Mouse (Mus musculus) layer of hippocampus, adult 18-20 months (tissue): Measurements from ENCODE around the gene Hoxd1. TPM values are rescaled to one million over a fixed set of nuclear protein-coding genes. Genes with fewer than 3 reads are reported as not detected.

Source experiments
- DNase-seq, 2 experiments: peaks; one replicate each; pipeline ENCODE4 v3.0.0; 2022; ENCODE audit warnings: low spot score in 2 of 2
- total RNA-seq, 2 experiments: library from RNA; stranded (reverse); gene quantifications; 2 replicates each; pipeline ENCODE4 v1.2.3; 2021

The Hoxd1 gene
- total RNA-seq, 2 experiments from 2014 or later: 0.17 TPM; not detected in 1

GRCm38 (mm10) chr2:74747661-74748141 is 15.1 kb upstream of the Hoxd1 start:
- DNase-seq: no peak

DNA sequence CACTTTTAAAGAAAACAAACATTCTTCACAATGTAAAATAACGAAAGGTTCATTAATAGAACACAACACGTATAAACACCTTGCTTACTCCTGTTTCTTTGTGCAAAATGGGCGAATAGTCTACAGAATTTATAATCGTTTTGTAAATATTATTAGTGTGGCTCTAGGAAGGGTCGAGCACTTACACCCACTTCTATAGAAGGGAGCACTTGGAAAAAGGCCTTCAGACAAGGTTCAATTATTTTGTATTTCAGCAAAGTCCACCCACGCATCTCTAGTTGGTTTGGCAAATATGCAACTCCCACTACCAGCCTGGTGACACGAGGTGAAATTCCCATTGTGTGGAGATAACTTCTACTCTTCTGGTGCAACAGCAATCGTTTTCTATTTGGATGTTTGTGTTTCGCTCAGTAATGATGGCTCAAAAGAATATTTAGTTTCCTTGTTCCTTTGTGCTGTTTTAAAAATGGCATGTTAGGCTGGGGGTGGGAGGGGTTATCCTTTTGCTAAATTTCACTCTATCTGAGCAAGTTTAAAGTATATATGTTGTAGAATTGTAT is 14.3 kb upstream of the Hoxd1 start:
- no peak for DNase-seq

- no peak for DNase-seq
Observed at GRCm38 (mm10) chr2:74749337-74750121, 13.3 kb upstream of the Hoxd1 start.

- DNase-seq: no peak
Observed at GRCm38 (mm10) chr2:74750731-74751250, 12.0 kb upstream of the Hoxd1 start.

DNA sequence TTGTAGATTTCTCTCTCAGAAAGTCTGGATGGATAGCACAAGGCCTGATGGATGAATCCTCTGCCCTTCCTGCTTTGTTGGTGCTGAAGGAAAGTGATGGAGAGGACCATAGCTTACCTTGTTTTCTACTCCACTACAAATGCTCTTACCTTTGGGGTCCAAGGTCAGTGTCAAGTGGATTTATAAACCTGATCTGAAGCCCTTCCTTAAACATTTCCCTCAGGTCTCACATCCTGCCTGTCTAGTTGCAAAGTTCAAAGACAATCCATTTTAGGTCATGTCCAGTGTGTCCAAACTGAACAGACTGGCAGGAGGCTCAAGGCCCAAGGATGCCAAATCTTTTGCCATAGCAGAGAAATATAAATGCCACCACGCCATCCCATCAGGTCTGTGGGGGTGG is 10.9 kb upstream of the Hoxd1 start:
- no peak for DNase-seq

DNA sequence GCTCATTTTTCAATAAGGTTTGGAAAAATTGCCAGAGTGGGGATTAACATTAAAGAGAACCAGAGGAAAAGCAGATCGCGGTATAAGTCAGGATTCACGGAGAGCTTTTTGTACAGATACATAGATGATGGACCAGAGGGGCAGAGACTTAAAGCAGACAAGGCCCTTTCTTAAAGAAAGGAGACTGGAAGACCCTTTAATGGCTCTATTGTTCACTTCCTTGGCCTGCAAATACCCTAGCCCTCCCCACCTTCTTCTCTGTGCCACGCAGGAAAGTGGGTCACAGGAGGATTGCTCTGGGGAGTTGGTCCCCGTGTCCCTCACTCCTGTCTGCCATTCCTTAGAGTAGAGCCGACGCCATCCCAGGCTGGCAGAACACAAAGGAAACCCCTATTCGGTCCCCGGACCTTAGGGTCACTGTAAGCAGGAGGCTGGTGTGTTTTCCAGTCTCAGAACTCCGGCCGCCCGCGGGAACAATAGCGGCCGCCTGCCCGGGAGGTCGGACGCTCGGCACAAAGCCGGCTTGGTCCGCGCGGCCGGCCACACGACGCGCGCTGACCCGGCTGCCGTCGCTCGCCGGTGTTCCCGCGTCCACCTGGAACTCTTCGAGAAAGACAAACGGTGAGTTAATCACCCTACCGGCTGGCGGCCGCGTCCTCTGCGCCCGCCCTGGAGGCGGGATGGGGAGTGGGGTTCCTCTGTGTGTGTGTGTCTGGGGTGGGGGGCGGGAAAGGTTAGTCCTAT is 10.2 kb upstream of the Hoxd1 start:
- no peak for DNase-seq

GRCm38 (mm10) chr2:74753175-74753523 is 9.6 kb upstream of the Hoxd1 start:
- no peak for DNase-seq

DNA sequence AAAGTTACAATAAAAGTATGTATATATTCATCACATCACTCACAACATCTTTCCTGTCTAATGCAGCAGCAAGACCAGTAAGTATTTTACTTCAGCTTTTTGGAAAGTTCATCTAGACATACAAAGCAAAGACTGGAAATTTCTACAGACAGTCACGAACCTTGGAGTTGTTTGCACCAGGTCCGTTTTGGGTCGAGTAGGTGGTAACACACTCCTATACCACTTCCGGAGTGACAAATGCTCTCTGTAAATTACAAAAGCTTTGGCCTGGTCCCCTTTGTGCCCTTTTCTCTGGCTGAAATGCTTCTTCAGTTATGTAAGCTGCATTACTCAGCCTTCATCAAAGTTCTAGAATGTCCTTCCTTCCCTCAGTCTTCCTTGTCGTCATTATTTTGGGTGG is 9.1 kb upstream of the Hoxd1 start:
- no peak for DNase-seq

DNA sequence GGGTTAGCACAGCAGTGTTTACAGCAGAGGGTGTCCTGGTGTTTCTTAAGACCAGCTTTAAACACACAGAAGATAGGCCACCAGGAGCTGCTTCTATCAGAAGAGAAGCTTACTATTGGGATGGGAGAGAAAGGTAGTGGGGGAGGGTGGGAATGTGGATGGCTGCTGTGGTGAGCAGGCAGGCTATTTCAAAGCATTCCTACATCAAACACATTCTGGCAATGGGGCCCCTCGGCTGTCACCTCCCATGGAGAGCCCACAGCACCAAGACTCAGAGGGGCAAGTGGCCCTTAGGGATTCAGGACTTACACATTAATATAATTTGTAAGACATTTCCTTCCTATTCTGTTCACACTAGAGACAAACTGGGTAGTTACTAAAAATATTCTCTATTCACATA is 2.6 kb upstream of the Hoxd1 start:
- no peak for DNase-seq

- no peak for DNase-seq
Observed at GRCm38 (mm10) chr2:74761941-74762340, 839 bp upstream of the Hoxd1 start.

- no peak for DNase-seq
Observed at GRCm38 (mm10) chr2:74763245-74763735, 510 bp downstream of the Hoxd1 start.

GRCm38 (mm10) chr2:74763976-74764375 is 1.2 kb downstream of the Hoxd1 start:
- no peak for DNase-seq

GRCm38 (mm10) chr2:74774359-74774758 is 11.6 kb downstream of the Hoxd1 start:
- no peak for DNase-seq

DNA sequence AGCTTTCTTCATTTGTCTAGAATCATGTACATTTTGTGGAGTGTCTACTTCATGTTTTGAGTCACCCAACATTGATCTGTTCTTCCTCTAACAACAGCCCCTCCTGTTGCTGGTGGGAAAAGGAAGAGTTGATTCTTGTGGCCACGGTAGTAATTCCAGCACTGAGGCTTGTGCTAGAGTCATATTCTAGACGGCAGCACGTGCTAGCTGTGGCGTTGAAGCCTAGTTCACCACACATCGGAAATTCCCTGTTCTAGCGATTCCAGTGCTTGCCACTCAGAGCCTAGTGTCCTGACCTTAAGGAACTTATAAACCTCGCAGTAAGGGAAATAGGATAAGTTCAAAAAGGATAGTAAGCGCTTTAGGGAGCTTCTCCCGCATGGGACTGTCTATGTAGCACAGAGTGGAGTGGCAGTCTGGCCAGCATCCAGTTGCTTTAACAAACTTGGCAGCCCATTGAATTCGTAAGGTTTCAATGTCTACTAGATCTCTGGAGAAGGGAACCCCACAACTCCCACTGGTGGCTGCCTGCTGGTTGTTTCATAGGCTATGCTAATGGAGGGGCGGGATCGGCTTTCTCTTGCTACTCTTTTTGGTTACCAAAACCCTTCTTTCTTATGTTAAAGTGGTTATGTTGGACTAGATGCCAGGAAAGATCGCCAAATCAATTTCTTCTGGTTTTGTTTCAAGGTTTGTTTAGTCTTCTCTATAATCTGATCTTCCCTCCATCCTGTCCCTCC is 14.9 kb downstream of the Hoxd1 start:
- peak in 1 of 2 experiments; percentile 6 for DNase-seq

DNA sequence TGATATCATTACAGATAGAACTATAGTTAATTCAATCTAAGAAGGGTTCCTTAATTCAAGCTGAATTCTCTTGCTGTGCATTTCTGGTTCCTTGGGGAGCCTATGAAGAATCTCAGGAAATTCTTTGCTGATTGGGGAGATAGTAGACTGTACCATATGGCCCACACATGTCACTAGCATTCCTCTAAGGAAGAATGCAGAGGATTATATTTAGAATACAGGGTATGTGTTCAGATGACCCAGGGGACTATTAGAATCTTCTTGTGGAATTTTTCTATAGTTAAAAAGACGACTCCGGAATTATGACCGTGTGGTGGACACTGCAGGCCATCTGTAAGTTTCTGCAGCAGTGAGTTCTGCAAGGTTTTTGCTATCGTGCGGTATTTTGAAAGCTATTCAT is 18.6 kb downstream of the Hoxd1 start:
- no peak for DNase-seq

GRCm38 (mm10) chr2:74795531-74795930 is 32.8 kb downstream of the Hoxd1 start:
- no peak for DNase-seq

DNA sequence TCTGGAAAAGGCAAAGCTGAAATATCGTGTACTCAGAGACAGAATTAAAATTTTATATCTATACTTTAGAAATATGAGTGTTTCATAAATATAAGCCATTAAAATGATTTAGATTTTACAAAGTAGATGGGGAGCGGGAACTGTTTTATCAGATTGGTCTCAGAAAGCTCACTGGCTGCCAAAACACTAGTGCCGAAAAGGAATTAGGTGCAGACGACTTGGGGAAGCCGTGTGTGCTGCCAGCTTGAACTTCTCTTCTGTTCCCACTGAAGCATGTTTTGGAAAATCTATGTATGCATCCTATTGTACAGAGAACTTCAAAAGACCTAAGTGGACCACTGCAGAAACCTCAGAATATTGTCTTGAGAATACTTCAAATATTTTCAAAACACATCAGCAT is 45.7 kb downstream of the Hoxd1 start:
- no peak for DNase-seq
